ENCODE assay signal across 8 mouse cellular contexts in genomic region chr9:114400949-114401684, GRCm38 (mm10). TPM values are rescaled to one million over a fixed set of nuclear protein-coding genes. Genes with fewer than 3 reads are reported as not detected.
DNase-seq lines count a peak whose midpoint lies in the region; ATAC-seq and TF ChIP-seq lines count a peak whose summit lies in the region.

TSS of gene Glb1 (plus strand) at chr9:114401076.
TSS of gene Tmppe (plus strand) at chr9:114401105.

- no peaks in the 10 kb centered on the region for H3K27me3 ChIP-seq in embryonic facial prominence, embryonic 15.5 days
- no peaks in the 10 kb centered on the region for H3K27me3 ChIP-seq in limb, embryonic 13.5 days
- H3K27me3 ChIP-seq in midbrain, embryonic 15.5 days (replicated peaks) = no peaks in the 10 kb centered on the region
- no peaks in the 10 kb centered on the region for H3K27me3 ChIP-seq in spleen, adult 2 months (ENCODE audit: control insufficient read depth, insufficient read depth, low read length)

- H3K36me3 ChIP-seq in embryonic facial prominence, embryonic 15.5 days = peaks cover 20% of the 10 kb centered on the region
- H3K36me3 ChIP-seq in limb, embryonic 13.5 days = peaks cover 23% of the 10 kb centered on the region
- peaks cover 14% of the 10 kb centered on the region for H3K36me3 ChIP-seq in midbrain, embryonic 15.5 days (replicated peaks)
- peaks cover 9% of the 10 kb centered on the region for H3K36me3 ChIP-seq in spleen, adult 2 months (ENCODE audit: control insufficient read depth, insufficient read depth, low read length)

- H3K4me1 ChIP-seq in bone marrow, adult 2 months (ENCODE audit: control insufficient read depth, insufficient read depth, low read length) = peaks cover 3% of the 10 kb centered on the region
- peaks cover 12% of the 10 kb centered on the region for H3K4me1 ChIP-seq in embryonic facial prominence, embryonic 15.5 days
- H3K4me1 ChIP-seq in limb, embryonic 13.5 days = peaks cover 13% of the 10 kb centered on the region
- H3K4me1 ChIP-seq in midbrain, embryonic 15.5 days = peaks cover 11% of the 10 kb centered on the region
- peaks cover 4% of the 10 kb centered on the region for H3K4me1 ChIP-seq in spleen, adult 2 months (ENCODE audit: control insufficient read depth, insufficient read depth, insufficient read length)

- peak; percentile 95 for DNase-seq in A20 (ENCODE audit: low read depth, low spot score)
- DNase-seq in heart, adult 9 months (ENCODE audit: low spot score in 2 of 2) = peak; percentile 82 to 85
- peak; percentile 87 for DNase-seq in kidney, adult 9 months
- DNase-seq in spleen, adult 2 months (ENCODE audit: low read depth in 1 of 2, low spot score in 2 of 2) = peak; percentile 67 to 81

- peak within 1 kb of the TSS; percentile 98 for H3K27ac ChIP-seq in bone marrow, adult 2 months (ENCODE audit: control insufficient read depth, insufficient read depth, low read depth, low read length, poor library complexity)
- H3K27ac ChIP-seq in embryonic facial prominence, embryonic 15.5 days (replicated peaks) = peak within 1 kb of the TSS; percentile 96
- peak within 1 kb of the TSS; percentile 93 for H3K27ac ChIP-seq in limb, embryonic 13.5 days
- peak within 1 kb of the TSS; percentile 84 for H3K27ac ChIP-seq in midbrain, embryonic 15.5 days
- peak within 1 kb of the TSS; percentile 98 for H3K27ac ChIP-seq in spleen, adult 2 months (ENCODE audit: insufficient read depth, low read length)

- peak within 1 kb of the TSS; percentile 88 for H3K9ac ChIP-seq in embryonic facial prominence, embryonic 15.5 days
- H3K9ac ChIP-seq in limb, embryonic 13.5 days = peak within 1 kb of the TSS; percentile 81
- H3K9ac ChIP-seq in midbrain, embryonic 15.5 days = peak within 1 kb of the TSS; percentile 78

- WGBS in bone marrow, adult 2 months = under 1% methylated on average over 73 of the region's 73 CpGs
- WGBS in embryonic facial prominence, embryonic 15.5 days = under 1% methylated on average over 73 of the region's 73 CpGs
- under 1% methylated on average over 73 of the region's 73 CpGs for WGBS in limb, embryonic 13.5 days
- WGBS in midbrain, embryonic 15.5 days = under 1% methylated on average over 73 of the region's 73 CpGs
- under 1% methylated on average over 73 of the region's 73 CpGs for WGBS in spleen, adult 2 months

- peak within 1 kb of the TSS; percentile 76 for H3K4me2 ChIP-seq in embryonic facial prominence, embryonic 15.5 days (replicated peaks)
- peak within 1 kb of the TSS; percentile 82 for H3K4me2 ChIP-seq in limb, embryonic 13.5 days (replicated peaks)
- H3K4me2 ChIP-seq in midbrain, embryonic 15.5 days = peak within 1 kb of the TSS; percentile 69

- H3K9me3 ChIP-seq in embryonic facial prominence, embryonic 15.5 days (replicated peaks) = no peaks in the 10 kb centered on the region
- no peaks in the 10 kb centered on the region for H3K9me3 ChIP-seq in limb, embryonic 13.5 days
- no peaks in the 10 kb centered on the region for H3K9me3 ChIP-seq in midbrain, embryonic 15.5 days

- TF ChIP-seq CTCF in bone marrow, adult 2 months (IDR thresholded peaks at IDR 0.05; ENCODE audit: control insufficient read depth, insufficient read depth, low read length) = no peak
- no peak for TF ChIP-seq CTCF in spleen, adult 2 months (IDR thresholded peaks at IDR 0.05; ENCODE audit: extremely low read depth, insufficient read depth, insufficient read length, insufficient replicate concordance)

- H3K4me3 ChIP-seq in bone marrow, adult 2 months (replicated peaks; ENCODE audit: control insufficient read depth, low read depth, low read length) = peak within 1 kb of the TSS; percentile 96
- peak within 1 kb of the TSS; percentile 91 for H3K4me3 ChIP-seq in embryonic facial prominence, embryonic 15.5 days (replicated peaks)
- peak within 1 kb of the TSS; percentile 88 for H3K4me3 ChIP-seq in limb, embryonic 13.5 days
- H3K4me3 ChIP-seq in midbrain, embryonic 15.5 days = peak within 1 kb of the TSS; percentile 68
- peak within 1 kb of the TSS; percentile 97 for H3K4me3 ChIP-seq in spleen, adult 2 months (ENCODE audit: extremely low read depth, insufficient read depth, insufficient read length)

- peak; percentile 38; the same call in 1 of the 2 replicates for TF ChIP-seq POLR2A in bone marrow, adult 2 months (IDR thresholded peaks at IDR 0.05; ENCODE audit: borderline replicate concordance, control insufficient read depth, low read depth, low read length)
- TF ChIP-seq POLR2A in spleen, adult 2 months (IDR thresholded peaks at IDR 0.05; ENCODE audit: low read depth, low read length) = peak; percentile 63

- peak; percentile 97 for ATAC-seq in embryonic facial prominence, embryonic 15.5 days (ENCODE audit: insufficient number of reproducible peaks, low FRiP score, low TSS enrichment, low read depth)
- ATAC-seq in limb, embryonic 13.5 days (ENCODE audit: low FRiP score, low read depth) = peak; percentile 99
- peak; percentile 98 for ATAC-seq in midbrain, embryonic 15.5 days (replicated peaks)

RNA-seq across cellular contexts. Expression of gene Glb1, which starts in this region (rescaled TPM):
- polyA plus RNA-seq in bone marrow, adult 2 months (2011; ENCODE audit: insufficient read depth, insufficient read length, low replicate concordance, missing spikeins) = 4.7 and 11.0 TPM in 2 replicates
- polyA plus RNA-seq in embryonic facial prominence, embryonic 15.5 days (2015; fragmentation: Nextera tagmentation; extraction: Ambion mirVana) = 35.7 and 37.3 TPM in 2 replicates
- 29.7 and 32.2 TPM in 2 replicates for polyA plus RNA-seq in limb, embryonic 13.5 days (2015; fragmentation: Nextera tagmentation; extraction: Ambion mirVana)
- 26.9 and 27.3 TPM in 2 replicates for polyA plus RNA-seq in midbrain, embryonic 15.5 days (2015; fragmentation: Nextera tagmentation; extraction: Ambion mirVana)
- polyA plus RNA-seq in spleen, adult 2 months (2012; rRNA removed) = 21.8 and 23.9 TPM in 2 replicates

RNA-seq across cellular contexts. Expression of gene Tmppe, which starts in this region (rescaled TPM):
- 0.81 and 3.5 TPM in 2 replicates for polyA plus RNA-seq in bone marrow, adult 2 months (2011; ENCODE audit: insufficient read depth, insufficient read length, low replicate concordance, missing spikeins)
- 10.6 and 10.9 TPM in 2 replicates for polyA plus RNA-seq in embryonic facial prominence, embryonic 15.5 days (2015; fragmentation: Nextera tagmentation; extraction: Ambion mirVana)
- 9.4 and 9.6 TPM in 2 replicates for polyA plus RNA-seq in limb, embryonic 13.5 days (2015; fragmentation: Nextera tagmentation; extraction: Ambion mirVana)
- polyA plus RNA-seq in midbrain, embryonic 15.5 days (2015; fragmentation: Nextera tagmentation; extraction: Ambion mirVana) = 10.4 and 11.0 TPM in 2 replicates
- polyA plus RNA-seq in spleen, adult 2 months (2012; rRNA removed) = 10.2 and 11.2 TPM in 2 replicates

Comparison
In these comparisons a context has a peak if more than half of its experiments do, and no peak if none do; other contexts are left out.
1. Peak in every context shown above with its lines: DNase-seq, ATAC-seq, H3K4me3 ChIP-seq and H3K27ac ChIP-seq.